Mouse (Mus musculus): ENCODE measurements at regions not wholly inside any gene's neighbourhood (a gene's known extent, or its start where the extent isn't known, plus 50 kb on each side); places are given as distances from the start of the nearest gene placed in this dataset.
A peak's percentile ranks its signal among the peaks of the same experiment; 100 is the strongest.

GRCm38 (mm10) chr14:105426597-105427334, 168.4 kb downstream of the Ndfip2 start:
- no peak for DNase-seq (ENCODE audit: low spot score in 2 of 2)

- DNase-seq (ENCODE audit: low spot score in 2 of 2) = no peak
These were observed 159.6 kb downstream of the Ndfip2 start for GRCm38 (mm10) chr14:105417967-105418366.

GRCm38 (mm10) chr14:105417458-105417960, 159.1 kb downstream of the Ndfip2 start:
- no peak for DNase-seq (ENCODE audit: low spot score in 2 of 2)

- no peak for DNase-seq (ENCODE audit: low spot score in 2 of 2)
These were observed 158.6 kb downstream of the Ndfip2 start for GRCm38 (mm10) chr14:105416964-105417363.

DNA sequence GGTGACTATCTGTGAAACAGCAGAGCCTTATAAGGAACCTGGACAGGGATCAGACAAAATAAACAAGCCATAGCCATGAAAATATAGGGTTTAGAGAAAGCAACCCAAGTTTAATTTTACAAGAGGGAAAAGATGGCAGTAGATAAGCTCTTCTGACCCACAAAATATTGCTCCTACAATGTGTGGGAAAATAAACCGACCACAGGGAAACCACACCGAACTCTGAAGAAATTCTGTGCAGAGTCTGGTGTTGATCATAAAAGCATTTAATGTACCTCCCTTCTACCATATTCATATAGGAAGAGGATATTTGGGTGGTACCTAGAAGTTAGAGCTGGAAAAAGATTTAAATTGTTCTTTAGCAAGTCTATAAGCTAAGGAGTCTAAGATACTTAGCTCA, 146.3 kb downstream of the Ndfip2 start:
- no peak for DNase-seq (ENCODE audit: low spot score in 2 of 2)

GRCm38 (mm10) chr14:105404241-105404640, 145.9 kb downstream of the Ndfip2 start:
- DNase-seq (ENCODE audit: low spot score in 2 of 2) = no peak

DNA sequence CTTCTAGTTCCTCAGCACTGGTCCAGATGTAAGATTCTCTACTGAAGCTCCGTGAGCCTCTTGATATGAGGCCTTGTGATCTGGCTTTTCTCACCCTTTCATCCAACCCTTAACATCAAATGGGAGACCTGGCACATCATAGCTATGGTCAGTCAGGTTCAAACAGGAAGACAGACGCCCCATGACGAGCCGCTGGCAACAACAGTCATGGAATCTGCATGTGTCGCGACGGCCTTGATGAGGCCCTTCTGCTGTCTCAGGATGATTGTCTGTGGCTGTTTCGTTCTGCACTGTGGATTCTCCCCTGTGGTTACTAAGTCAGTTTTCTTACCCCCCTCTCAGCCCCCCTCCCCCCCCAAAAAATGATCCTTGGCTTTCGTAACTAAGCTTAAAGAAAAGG, 144.9 kb downstream of the Ndfip2 start:
- no peak for DNase-seq (ENCODE audit: low spot score in 2 of 2)

- DNase-seq (ENCODE audit: low spot score in 2 of 2) = no peak
These were observed 144.2 kb downstream of the Ndfip2 start for GRCm38 (mm10) chr14:105402556-105402955.

GRCm38 (mm10) chr14:105397467-105397866, 139.1 kb downstream of the Ndfip2 start:
- peak; percentile 22 to 44 for DNase-seq (ENCODE audit: low spot score in 2 of 2)

GRCm38 (mm10) chr14:105392079-105392813, 133.9 kb downstream of the Ndfip2 start:
- no peak for DNase-seq (ENCODE audit: low spot score in 2 of 2)

- no peak for DNase-seq (ENCODE audit: low spot score in 2 of 2)
These were observed 133.1 kb downstream of the Ndfip2 start for GRCm38 (mm10) chr14:105391430-105391829.

- DNase-seq (ENCODE audit: low spot score in 2 of 2) = no peak
These were observed 126.7 kb downstream of the Ndfip2 start for GRCm38 (mm10) chr14:105385119-105385518.

GRCm38 (mm10) chr14:105383382-105383781, 125.0 kb downstream of the Ndfip2 start:
- DNase-seq (ENCODE audit: low spot score in 2 of 2) = no peak

DNA sequence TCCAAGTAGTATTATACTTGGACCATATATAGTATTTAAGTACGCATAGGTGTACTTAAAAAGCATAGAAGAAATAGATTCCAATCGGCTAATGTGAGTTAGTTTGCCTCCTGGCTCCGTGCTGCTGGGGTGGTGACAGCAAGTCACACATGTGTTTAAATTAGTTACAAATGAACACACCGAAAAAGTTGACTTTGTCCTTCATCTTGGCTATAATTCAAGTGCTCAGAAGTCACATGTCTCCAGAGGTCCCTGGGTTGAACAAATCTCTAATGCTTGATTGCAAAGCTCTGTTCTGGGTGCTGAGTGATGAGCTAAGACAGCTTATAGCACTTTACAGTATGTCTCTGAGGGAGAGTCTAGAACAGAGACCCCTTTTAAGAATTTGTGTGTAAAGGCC, 121.7 kb downstream of the Ndfip2 start:
- no peak for DNase-seq (ENCODE audit: low spot score in 2 of 2)

GRCm38 (mm10) chr14:105377770-105378169, 119.4 kb downstream of the Ndfip2 start:
- peak in 1 of 2 experiments; percentile 22 for DNase-seq (ENCODE audit: low spot score in 2 of 2)

DNA sequence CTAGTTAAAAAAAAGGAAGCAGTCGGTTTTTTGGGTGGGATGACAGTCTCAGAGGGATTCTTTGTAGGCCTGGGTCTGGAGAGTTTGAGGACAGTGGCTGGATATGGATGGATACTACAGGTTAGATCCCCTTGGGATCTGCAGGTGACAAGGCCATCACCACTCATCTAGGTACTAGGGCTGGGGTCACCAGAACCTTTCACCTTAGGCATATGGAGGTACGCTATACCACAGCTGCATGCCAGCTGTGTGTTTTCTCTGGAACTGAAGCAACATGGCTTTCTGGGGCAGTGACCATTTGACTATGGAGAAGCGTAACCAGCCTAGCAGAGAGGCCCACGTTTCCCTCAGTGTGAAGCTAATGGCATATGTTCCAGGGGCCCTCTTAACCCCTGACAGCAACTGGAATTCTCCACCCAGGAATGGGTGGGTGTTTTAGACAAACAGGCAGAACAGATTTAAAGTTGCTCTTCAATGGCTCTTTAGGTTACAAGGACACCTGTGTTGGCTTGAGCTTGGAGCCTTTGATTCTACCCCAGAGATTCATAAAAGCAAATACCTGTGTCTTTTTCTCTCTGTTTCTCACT, 118.8 kb downstream of the Ndfip2 start:
- no peak for DNase-seq (ENCODE audit: low spot score in 2 of 2)

- no peak for DNase-seq (ENCODE audit: low spot score in 2 of 2)
These were observed 111.5 kb downstream of the Ndfip2 start for GRCm38 (mm10) chr14:105369637-105370435.

GRCm38 (mm10) chr14:105360530-105360929, 102.2 kb downstream of the Ndfip2 start:
- DNase-seq (ENCODE audit: low spot score in 2 of 2) = peak in 1 of 2 experiments; percentile 51

DNA sequence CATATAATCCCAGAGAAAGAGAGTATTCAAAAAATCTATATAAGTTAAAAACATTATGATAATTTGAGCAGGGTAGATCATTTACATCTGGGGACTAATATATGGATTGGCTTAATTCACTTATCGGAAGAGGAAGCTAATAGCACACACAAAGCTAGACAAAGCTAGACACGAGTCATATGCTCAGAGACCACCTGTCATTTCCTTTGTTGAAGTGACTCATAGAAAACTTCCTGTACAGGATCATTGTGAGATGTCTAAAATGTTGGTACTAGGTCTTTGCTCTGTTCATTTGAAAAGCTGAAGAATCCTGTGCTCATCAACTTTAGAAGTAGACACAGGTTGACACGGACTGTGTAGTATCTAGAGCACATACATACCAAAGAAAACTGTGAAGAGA, 101.5 kb downstream of the Ndfip2 start:
- no peak for DNase-seq (ENCODE audit: low spot score in 2 of 2)

All from urinary bladder, adult 18-20 months (tissue).